Mouse (Mus musculus): ENCODE results near the gene Cdkn3. TPM values are rescaled to one million over a fixed set of nuclear protein-coding genes. Genes with fewer than 3 reads are reported as not detected.

Cdkn3 gene
- polyA plus RNA-seq, 1 experiment from 2014 or later = 108 TPM

DNA sequence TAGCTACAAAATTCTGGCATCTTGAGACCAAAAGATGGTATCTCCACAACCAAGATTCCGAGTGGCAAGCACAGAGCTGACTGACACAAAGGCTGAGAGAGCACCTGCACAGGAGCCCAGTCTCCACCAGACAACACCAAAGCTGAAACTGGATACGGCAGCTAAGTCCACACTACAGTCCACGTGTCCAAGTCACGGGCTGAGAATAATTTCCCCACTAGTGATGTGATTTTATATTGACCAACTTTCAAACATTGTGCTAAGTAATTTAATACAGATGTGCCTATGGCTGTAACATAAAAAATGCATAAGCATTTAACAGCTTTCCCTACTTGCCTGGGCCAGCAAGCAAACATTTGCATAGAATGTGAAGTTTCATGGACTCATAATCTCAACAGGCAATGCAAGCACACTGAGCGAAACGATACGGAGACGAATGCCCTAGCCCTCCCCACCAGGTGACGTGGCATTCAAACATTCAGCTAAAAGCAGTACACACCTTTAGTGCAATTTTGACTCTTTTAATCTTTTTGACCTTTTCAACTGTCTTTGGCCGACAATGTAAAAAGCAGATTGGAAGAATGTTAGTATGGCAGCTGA lies 23.1 kb downstream of the Cdkn3 start:
- Histone ChIP-seq H3K9ac (no peak overlapping the region), H3K36me3 (replicated peaks) (peaks cover 55% of the 10 kb centered on the region), H3K4me3 (replicated peaks) (no peak overlapping the region), H3K27ac (replicated peaks) (no peak overlapping the region), H3K9me3 (replicated peaks) (peaks cover 8% of the 10 kb centered on the region; the same call in 1 of the 2 replicates), H3K4me2 (no peak overlapping the region), H3K27me3 (no peaks in the 10 kb centered on the region), H3K4me1 (replicated peaks) (peaks cover 22% of the 10 kb centered on the region)
- no peak for ATAC-seq (ENCODE audit: insufficient read depth)
- WGBS (ENCODE audit: insufficient replicate concordance) = 84% methylated on average over 10 of the region's 10 CpGs

DNA sequence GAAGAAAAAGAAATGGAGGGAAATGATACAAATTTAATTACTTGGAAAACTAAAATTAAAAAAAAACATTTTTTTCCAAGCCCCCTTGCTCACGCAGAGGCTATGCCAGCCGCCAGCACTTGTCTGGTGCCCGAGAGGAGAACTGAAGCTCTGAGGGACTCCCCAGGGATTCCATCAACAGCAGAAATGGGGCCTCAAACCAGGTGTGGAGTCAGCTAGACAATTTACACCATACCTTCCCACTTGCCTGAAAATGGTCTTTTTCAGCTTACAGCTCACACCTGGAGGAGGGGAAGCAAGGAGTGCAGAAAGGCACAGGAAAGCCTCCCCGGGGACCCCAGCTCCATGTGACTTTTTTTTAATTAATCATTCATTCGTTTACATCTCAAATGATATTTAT lies 24.9 kb downstream of the Cdkn3 start:
- WGBS (ENCODE audit: insufficient replicate concordance) = 88% methylated on average over 5 of the region's 5 CpGs

DNA sequence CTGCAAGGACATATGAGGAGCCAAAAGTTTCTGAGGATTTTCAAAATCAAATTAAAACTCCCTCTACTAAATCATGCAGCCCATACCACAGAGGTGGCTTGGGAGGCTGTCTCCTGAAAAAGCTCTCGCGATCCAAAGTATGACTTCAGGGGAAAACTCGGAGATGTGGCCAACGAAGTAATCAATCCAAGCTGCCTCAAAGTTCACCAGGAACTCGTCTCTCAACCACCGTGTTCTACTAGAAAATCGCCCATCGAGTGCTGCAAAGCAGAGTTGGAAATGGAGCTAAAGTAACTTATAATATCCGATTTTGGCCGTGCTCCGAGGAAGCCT lies 27.1 kb downstream of the Cdkn3 start:
- H3K4me1 ChIP-seq (replicated peaks) = peaks cover 40% of the 10 kb centered on the region
- peak overlapping the region; percentile 98 for H3K4me3 ChIP-seq (replicated peaks)
- ATAC-seq (ENCODE audit: insufficient read depth) = no peak
- peak overlapping the region; percentile 82 for H3K4me2 ChIP-seq
- H3K27ac ChIP-seq (replicated peaks) = peak overlapping the region; percentile 96
- H3K27me3 ChIP-seq = no peaks in the 10 kb centered on the region
- H3K36me3 ChIP-seq (replicated peaks) = peaks cover 20% of the 10 kb centered on the region
- peak overlapping the region; percentile 99 for H3K9ac ChIP-seq
- under 1% methylated on average over 11 of the region's 11 CpGs for WGBS (ENCODE audit: insufficient replicate concordance)
- no peaks in the 10 kb centered on the region for H3K9me3 ChIP-seq (replicated peaks)

More for the DNA sequence above, 24.9 kb downstream of the Cdkn3 start:
- no peak for ATAC-seq (ENCODE audit: insufficient read depth)
- Histone ChIP-seq H3K9ac (no peak overlapping the region), H3K27me3 (no peaks in the 10 kb centered on the region), H3K27ac (replicated peaks) (no peak overlapping the region), H3K36me3 (replicated peaks) (peaks cover 37% of the 10 kb centered on the region), H3K4me1 (replicated peaks) (peaks cover 41% of the 10 kb centered on the region), H3K9me3 (replicated peaks) (no peaks in the 10 kb centered on the region), H3K4me2 (no peak overlapping the region), H3K4me3 (replicated peaks) (no peak overlapping the region)

DNA sequence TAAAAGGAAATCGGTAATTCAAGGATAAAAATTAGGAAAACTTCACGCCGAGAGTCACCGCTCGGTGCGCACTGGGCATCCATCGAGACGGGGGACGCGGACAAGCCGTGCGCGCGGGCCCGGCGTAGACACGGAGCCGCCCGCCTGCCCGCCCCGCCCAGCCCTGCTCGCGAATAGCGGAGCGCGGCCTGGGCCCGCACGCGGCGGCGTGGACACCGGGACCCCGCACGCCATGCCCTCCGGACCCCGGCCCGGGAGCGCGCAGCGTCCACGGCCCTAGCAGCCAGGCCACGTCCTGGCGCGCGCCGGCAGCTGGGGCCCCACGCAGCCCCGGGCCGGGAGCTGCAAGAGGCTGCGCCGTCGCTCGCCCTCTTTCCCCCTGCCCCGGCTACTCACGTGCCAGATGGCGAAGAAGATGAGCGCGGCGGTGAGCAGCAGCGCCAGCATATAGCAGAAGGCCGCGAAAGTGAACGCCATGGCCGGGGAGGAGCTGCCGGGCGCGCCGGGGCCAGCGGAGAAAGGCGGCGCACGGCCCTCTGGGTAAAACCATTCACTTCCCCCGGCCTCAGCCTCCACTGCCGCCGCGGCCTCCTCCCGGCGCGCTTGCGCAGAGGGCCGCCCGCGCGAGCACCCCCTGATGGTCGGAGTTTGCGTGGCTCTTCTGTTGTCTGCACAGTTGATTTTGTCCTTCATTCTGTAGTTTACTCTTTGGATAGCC lies 27.6 kb downstream of the Cdkn3 start, which contains the start of gene Cnih1:
Cnih1 (minus strand) TSS at position 625 of the 718 bp plus-strand sequence.
- Histone ChIP-seq H3K27me3 (no peaks in the 10 kb centered on the region), H3K9ac (peak within 1 kb of the TSS; percentile 99), H3K27ac (replicated peaks) (peak within 1 kb of the TSS; percentile 96), H3K9me3 (replicated peaks) (no peaks in the 10 kb centered on the region), H3K36me3 (replicated peaks) (peaks cover 15% of the 10 kb centered on the region), H3K4me3 (replicated peaks) (peak within 1 kb of the TSS; percentile 98), H3K4me2 (peak within 1 kb of the TSS; percentile 82), H3K4me1 (replicated peaks) (peaks cover 40% of the 10 kb centered on the region)
- peak; percentile 98 for ATAC-seq (ENCODE audit: insufficient read depth)
- WGBS (ENCODE audit: insufficient replicate concordance) = under 1% methylated on average over 86 of the region's 86 CpGs

DNA sequence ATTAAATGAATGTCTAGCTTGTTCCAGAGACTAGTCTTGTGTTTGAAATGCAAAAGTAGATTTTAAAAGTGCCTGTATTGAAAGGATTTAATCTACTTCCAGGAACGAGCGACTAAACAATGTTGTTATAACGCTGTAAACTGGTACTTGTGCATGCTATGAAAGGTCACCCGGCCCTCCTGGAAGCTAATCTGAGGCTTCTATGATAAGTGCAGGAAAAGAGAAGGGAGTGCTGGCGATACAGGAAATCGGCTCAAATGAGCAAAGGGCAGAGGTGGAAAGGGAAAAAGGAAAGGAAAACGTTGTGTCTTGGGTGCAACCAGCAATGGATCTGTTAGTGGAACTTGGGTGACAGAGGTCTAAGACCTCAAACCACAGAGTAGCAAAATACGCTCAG lies 28.2 kb downstream of the Cdkn3 start:
- Histone ChIP-seq H3K27ac (replicated peaks) (peak overlapping the region; percentile 29; the same call in 1 of the 2 replicates), H3K27me3 (no peaks in the 10 kb centered on the region), H3K4me1 (replicated peaks) (peaks cover 40% of the 10 kb centered on the region), H3K9ac (no peak overlapping the region), H3K4me3 (replicated peaks) (peak overlapping the region; percentile 98), H3K4me2 (peak overlapping the region; percentile 82), H3K36me3 (replicated peaks) (peaks cover 10% of the 10 kb centered on the region), H3K9me3 (replicated peaks) (no peaks in the 10 kb centered on the region)
- WGBS (ENCODE audit: insufficient replicate concordance) = 7% methylated on average over 8 of the region's 8 CpGs
- ATAC-seq (ENCODE audit: insufficient read depth) = no peak

DNA sequence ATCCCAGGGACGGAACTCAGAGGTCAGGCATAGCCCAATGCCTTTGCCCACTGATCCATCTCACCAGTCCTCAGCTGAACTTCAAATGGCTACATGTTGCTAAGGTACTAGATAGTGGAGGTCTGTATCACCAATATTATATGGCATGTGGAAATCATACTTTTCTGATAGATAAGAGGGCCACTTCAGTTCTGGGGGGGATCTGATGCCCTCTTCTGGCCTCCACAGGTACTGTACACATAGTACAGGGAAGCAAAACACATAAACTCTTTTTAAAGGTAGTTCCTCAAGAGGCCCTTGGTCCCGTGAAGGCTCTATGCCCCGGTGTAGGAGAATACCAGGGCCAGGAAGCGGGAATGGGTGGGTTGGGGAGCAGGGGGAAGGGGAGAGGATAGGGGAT lies 30.0 kb downstream of the Cdkn3 start:
- 59% methylated on average over 4 of the region's 4 CpGs for WGBS (ENCODE audit: insufficient replicate concordance)
- no peak overlapping the region for H3K4me3 ChIP-seq (replicated peaks)
- H3K27ac ChIP-seq (replicated peaks) = no peak overlapping the region

DNA sequence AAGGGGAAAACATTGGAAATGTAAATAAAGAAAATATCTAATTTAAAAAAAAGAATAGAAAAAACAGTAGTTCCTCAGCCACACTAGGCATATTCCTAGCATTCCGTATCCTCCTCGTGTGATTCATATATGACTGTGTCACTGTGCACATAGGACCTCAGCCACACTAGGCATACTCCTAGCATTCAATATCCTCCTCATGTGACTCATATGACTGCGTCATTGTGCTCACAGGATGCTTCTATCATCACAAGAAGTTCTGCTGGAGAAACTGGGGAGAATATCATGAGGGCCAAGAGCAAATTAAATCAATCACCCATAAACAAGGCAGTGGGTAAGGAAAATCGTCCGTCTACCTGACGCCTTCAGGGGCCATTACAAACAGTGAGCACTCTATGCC lies 30.4 kb downstream of the Cdkn3 start:
- no peaks in the 10 kb centered on the region for H3K36me3 ChIP-seq (replicated peaks)
- H3K27ac ChIP-seq (replicated peaks) = no peak overlapping the region
- no peak overlapping the region for H3K9ac ChIP-seq
- H3K9me3 ChIP-seq (replicated peaks) = no peaks in the 10 kb centered on the region
- peaks cover 36% of the 10 kb centered on the region for H3K4me1 ChIP-seq (replicated peaks)
- H3K27me3 ChIP-seq = no peaks in the 10 kb centered on the region
- WGBS (ENCODE audit: insufficient replicate concordance) = 82% methylated on average over 6 of the region's 6 CpGs
- no peak overlapping the region for H3K4me3 ChIP-seq (replicated peaks)
- no peak for ATAC-seq (ENCODE audit: insufficient read depth)
- H3K4me2 ChIP-seq = no peak overlapping the region

More for the DNA sequence above, 30.0 kb downstream of the Cdkn3 start:
- H3K9ac ChIP-seq = no peak overlapping the region
- ATAC-seq (ENCODE audit: insufficient read depth) = no peak
- no peaks in the 10 kb centered on the region for H3K9me3 ChIP-seq (replicated peaks)
- no peaks in the 10 kb centered on the region for H3K27me3 ChIP-seq
- peaks cover 37% of the 10 kb centered on the region for H3K4me1 ChIP-seq (replicated peaks)
- no peak overlapping the region for H3K4me2 ChIP-seq
- 0 out of 2 replicates have a peak, but pooled peaks cover under 1% of the 10 kb centered on the region for H3K36me3 ChIP-seq (replicated peaks)

DNA sequence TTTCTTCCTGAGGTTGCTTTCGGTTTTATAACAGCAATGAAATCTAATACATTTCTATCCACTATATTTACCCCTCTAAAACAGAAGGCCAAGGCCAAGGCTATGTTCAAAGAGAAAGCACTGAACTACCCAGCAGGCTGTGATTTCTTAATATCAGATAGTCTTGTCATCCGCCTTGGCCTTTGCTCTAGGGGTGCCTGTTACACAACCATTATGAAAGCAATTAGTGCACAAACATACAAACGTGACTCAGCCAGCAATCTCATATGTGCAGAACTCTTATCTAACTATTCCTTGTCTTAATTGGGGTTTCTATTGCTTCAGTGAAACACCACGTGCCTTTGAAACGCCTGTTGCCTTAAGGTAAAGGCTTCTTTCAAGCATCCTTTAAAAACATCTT lies 33.8 kb downstream of the Cdkn3 start:
- no peak for ATAC-seq (ENCODE audit: insufficient read depth)
- no peaks in the 10 kb centered on the region for H3K9me3 ChIP-seq (replicated peaks)
- no peaks in the 10 kb centered on the region for H3K27me3 ChIP-seq
- H3K27ac ChIP-seq (replicated peaks) = no peak overlapping the region
- H3K9ac ChIP-seq = no peak overlapping the region
- 55% methylated on average over 5 of the region's 5 CpGs for whole genome bisulfite sequencing (ENCODE audit: insufficient replicate concordance)
- no peak overlapping the region for H3K4me2 ChIP-seq
- no peak overlapping the region for H3K4me3 ChIP-seq (replicated peaks)
- H3K4me1 ChIP-seq (replicated peaks) = peaks cover 13% of the 10 kb centered on the region
- H3K36me3 ChIP-seq (replicated peaks) = no peaks in the 10 kb centered on the region

DNA sequence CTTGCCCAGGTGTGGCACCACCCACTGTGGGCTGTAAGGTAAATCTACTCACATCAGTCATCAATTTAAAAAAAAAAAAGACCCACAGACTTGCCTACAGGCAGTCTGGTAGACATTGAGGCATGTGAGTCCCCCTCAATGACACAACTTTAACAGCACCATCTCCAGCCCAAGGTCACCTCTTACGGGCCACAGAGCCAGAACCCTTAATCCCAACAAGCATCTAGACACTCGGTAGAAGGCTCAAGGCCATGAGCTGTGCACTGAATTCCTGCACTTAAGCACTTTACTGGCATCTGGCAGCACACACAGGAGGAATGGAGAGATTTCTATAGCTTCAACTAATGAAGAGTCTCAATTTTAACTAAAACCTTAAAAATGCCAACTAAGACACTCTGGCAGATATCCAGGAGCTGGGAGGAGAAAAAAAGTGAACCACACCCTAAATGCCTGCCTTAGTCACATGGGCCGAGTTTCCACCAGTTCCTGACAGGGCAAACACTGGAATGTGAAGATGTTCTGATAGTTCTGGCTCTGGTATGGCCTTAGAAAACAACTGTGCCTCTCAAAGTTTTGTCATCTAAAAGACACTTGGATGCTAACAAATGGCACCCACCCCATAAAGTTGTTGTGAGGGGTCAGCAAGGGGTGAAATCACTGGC lies 40.5 kb downstream of the Cdkn3 start:
- 67% methylated on average over 3 of the region's 3 CpGs for WGBS (ENCODE audit: insufficient replicate concordance)
- Histone ChIP-seq H3K9ac (no peak overlapping the region), H3K9me3 (replicated peaks) (no peaks in the 10 kb centered on the region), H3K4me3 (replicated peaks) (no peak overlapping the region), H3K4me1 (replicated peaks) (peaks cover 12% of the 10 kb centered on the region), H3K27ac (replicated peaks) (no peak overlapping the region), H3K36me3 (replicated peaks) (no peaks in the 10 kb centered on the region), H3K27me3 (no peaks in the 10 kb centered on the region), H3K4me2 (peak overlapping the region; percentile 33; the same call in 1 of the 2 replicates)
- peak; percentile 34; the same call in 1 of the 2 replicates for ATAC-seq (ENCODE audit: insufficient read depth)

DNA sequence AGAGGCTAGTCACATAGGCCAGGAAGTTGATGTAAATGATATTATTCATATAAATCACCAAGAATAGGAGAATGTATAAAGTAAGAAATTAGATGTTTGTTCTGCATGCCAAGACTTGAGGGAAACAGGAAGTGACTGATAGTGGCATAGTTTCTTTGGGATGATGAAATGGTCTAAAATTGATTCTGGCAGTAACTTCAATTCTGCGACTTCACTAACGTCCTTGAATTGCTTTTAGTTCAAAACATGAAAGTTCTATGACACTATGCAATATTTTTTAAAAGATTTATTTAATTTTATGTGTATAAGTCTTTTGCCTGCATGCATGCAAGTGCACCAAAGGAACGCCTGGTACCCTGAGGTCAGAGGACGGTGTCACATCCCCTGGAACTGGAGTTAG lies 42.9 kb downstream of the Cdkn3 start:
- Histone ChIP-seq H3K4me3 (replicated peaks) (no peak overlapping the region), H3K9ac (no peak overlapping the region), H3K27me3 (no peaks in the 10 kb centered on the region), H3K4me1 (replicated peaks) (peaks cover 12% of the 10 kb centered on the region), H3K4me2 (no peak overlapping the region), H3K36me3 (replicated peaks) (peaks cover 7% of the 10 kb centered on the region), H3K27ac (replicated peaks) (no peak overlapping the region), H3K9me3 (replicated peaks) (no peaks in the 10 kb centered on the region)
- no peak for ATAC-seq (ENCODE audit: insufficient read depth)
- WGBS (ENCODE audit: insufficient replicate concordance) = 71% methylated on average over 4 of the region's 4 CpGs

DNA sequence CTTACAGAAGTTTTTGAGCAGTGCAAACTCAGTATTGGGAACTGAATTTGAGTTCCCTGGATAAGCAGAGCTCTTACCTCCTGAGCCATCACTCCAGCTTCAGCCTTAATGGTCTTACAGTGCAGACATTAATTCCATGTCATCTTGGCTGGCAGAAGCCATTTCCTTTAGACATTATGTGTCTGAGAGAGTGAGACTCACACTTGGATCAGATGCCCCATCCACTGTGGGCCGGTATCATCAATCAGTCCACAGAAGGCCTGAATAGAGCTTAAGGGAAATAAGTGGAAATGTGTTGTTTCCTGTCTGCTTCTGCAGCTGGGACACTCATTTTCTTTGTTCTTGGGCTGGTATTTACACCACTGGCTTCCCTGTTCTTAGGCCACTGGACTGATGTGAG lies 43.5 kb downstream of the Cdkn3 start:
- no peak overlapping the region for H3K4me2 ChIP-seq
- H3K4me3 ChIP-seq (replicated peaks) = no peak overlapping the region
- H3K9me3 ChIP-seq (replicated peaks) = no peaks in the 10 kb centered on the region
- no peak overlapping the region for H3K27ac ChIP-seq (replicated peaks)
- H3K36me3 ChIP-seq (replicated peaks) = peaks cover 7% of the 10 kb centered on the region
- H3K4me1 ChIP-seq (replicated peaks) = peaks cover 12% of the 10 kb centered on the region
- no peaks in the 10 kb centered on the region for H3K27me3 ChIP-seq
- WGBS (ENCODE audit: insufficient replicate concordance) = 40% methylated on average over 1 of the region's 1 CpGs
- no peak overlapping the region for H3K9ac ChIP-seq
- no peak for ATAC-seq (ENCODE audit: insufficient read depth)
